Mouse (Mus musculus): ENCODE data around the gene Tmem222. TPM values are rescaled to one million over a fixed set of nuclear protein-coding genes. Genes with fewer than 3 reads are reported as not detected.

Tmem222 gene
- polyA plus RNA-seq, 1 experiment = not detected

- Histone ChIP-seq H3K27ac (ENCODE audit: insufficient read depth, low read depth, low read length) (peak overlapping the region; percentile 78), H3K4me1 (ENCODE audit: control insufficient read depth, insufficient read depth, low read length) (peaks cover 14% of the 10 kb centered on the region), H3K4me3 (ENCODE audit: insufficient read depth, low read depth, low read length) (peak overlapping the region; percentile 85)
- 15% methylated on average over 6 of the region's 6 CpGs for WGBS
- TF ChIP-seq POLR2A (IDR thresholded peaks at IDR 0.05; ENCODE audit: insufficient read depth, low read depth, low read length) (no peak), CTCF (IDR thresholded peaks at IDR 0.05; ENCODE audit: insufficient read depth, low read depth, low read length) (no peak)
Observed at GRCm38 (mm10) chr4:133278067-133278466, 475 bp upstream of the Tmem222 start.

- no peak overlapping the region for H3K27ac ChIP-seq (ENCODE audit: insufficient read depth, low read depth, low read length)
- WGBS = 76% methylated on average over 9 of the region's 9 CpGs
Observed at GRCm38 (mm10) chr4:133270929-133271328, 6.7 kb downstream of the Tmem222 start.

GRCm38 (mm10) chr4:133269596-133269995 is 8.0 kb downstream of the Tmem222 start:
- Histone ChIP-seq H3K4me1 (ENCODE audit: control insufficient read depth, insufficient read depth, low read length) (no peaks in the 10 kb centered on the region), H3K4me3 (ENCODE audit: insufficient read depth, low read depth, low read length) (no peak overlapping the region), H3K27ac (ENCODE audit: insufficient read depth, low read depth, low read length) (no peak overlapping the region)
- WGBS = 86% methylated on average over 3 of the region's 3 CpGs
- no peak for TF ChIP-seq POLR2A (IDR thresholded peaks at IDR 0.05; ENCODE audit: insufficient read depth, low read depth, low read length)
- no peak for TF ChIP-seq CTCF (IDR thresholded peaks at IDR 0.05; ENCODE audit: insufficient read depth, low read depth, low read length)

More at GRCm38 (mm10) chr4:133270929-133271328, 6.7 kb downstream of the Tmem222 start:
- Histone ChIP-seq H3K4me1 (ENCODE audit: control insufficient read depth, insufficient read depth, low read length) (peaks cover 6% of the 10 kb centered on the region), H3K4me3 (ENCODE audit: insufficient read depth, low read depth, low read length) (no peak overlapping the region)
- TF ChIP-seq POLR2A (IDR thresholded peaks at IDR 0.05; ENCODE audit: insufficient read depth, low read depth, low read length) = no peak
- no peak for TF ChIP-seq CTCF (IDR thresholded peaks at IDR 0.05; ENCODE audit: insufficient read depth, low read depth, low read length)

- TF ChIP-seq POLR2A (IDR thresholded peaks at IDR 0.05; ENCODE audit: insufficient read depth, low read depth, low read length) (no peak), CTCF (IDR thresholded peaks at IDR 0.05; ENCODE audit: insufficient read depth, low read depth, low read length) (no peak)
Observed at GRCm38 (mm10) chr4:133268931-133269330, 8.7 kb downstream of the Tmem222 start.

GRCm38 (mm10) chr4:133266248-133266880 is 11.2 kb downstream of the Tmem222 start:
- Histone ChIP-seq H3K4me1 (ENCODE audit: control insufficient read depth, insufficient read depth, low read length) (no peaks in the 10 kb centered on the region), H3K27ac (ENCODE audit: insufficient read depth, low read depth, low read length) (no peak overlapping the region), H3K4me3 (ENCODE audit: insufficient read depth, low read depth, low read length) (no peak overlapping the region)
- 91% methylated on average over 12 of the region's 12 CpGs for WGBS
- TF ChIP-seq CTCF (IDR thresholded peaks at IDR 0.05; ENCODE audit: insufficient read depth, low read depth, low read length) (no peak), POLR2A (IDR thresholded peaks at IDR 0.05; ENCODE audit: insufficient read depth, low read depth, low read length) (no peak)

More at GRCm38 (mm10) chr4:133268931-133269330, 8.7 kb downstream of the Tmem222 start:
- H3K4me1 ChIP-seq (ENCODE audit: control insufficient read depth, insufficient read depth, low read length) = no peaks in the 10 kb centered on the region
- no peak overlapping the region for H3K27ac ChIP-seq (ENCODE audit: insufficient read depth, low read depth, low read length)
- no peak overlapping the region for H3K4me3 ChIP-seq (ENCODE audit: insufficient read depth, low read depth, low read length)
- whole genome bisulfite sequencing = 97% methylated on average over 3 of the region's 3 CpGs

- no peak overlapping the region for H3K4me3 ChIP-seq (ENCODE audit: insufficient read depth, low read depth, low read length)
- H3K4me1 ChIP-seq (ENCODE audit: control insufficient read depth, insufficient read depth, low read length) = no peaks in the 10 kb centered on the region
- H3K27ac ChIP-seq (ENCODE audit: insufficient read depth, low read depth, low read length) = no peak overlapping the region
- TF ChIP-seq CTCF (IDR thresholded peaks at IDR 0.05; ENCODE audit: insufficient read depth, low read depth, low read length) = no peak
- TF ChIP-seq POLR2A (IDR thresholded peaks at IDR 0.05; ENCODE audit: insufficient read depth, low read depth, low read length) = no peak
- 96% methylated on average over 4 of the region's 4 CpGs for WGBS
Observed at GRCm38 (mm10) chr4:133265759-133266158, 11.8 kb downstream of the Tmem222 start.

- Histone ChIP-seq H3K27ac (ENCODE audit: insufficient read depth, low read depth, low read length) (no peak overlapping the region), H3K4me3 (ENCODE audit: insufficient read depth, low read depth, low read length) (no peak overlapping the region), H3K4me1 (ENCODE audit: control insufficient read depth, insufficient read depth, low read length) (no peaks in the 10 kb centered on the region)
- TF ChIP-seq POLR2A (IDR thresholded peaks at IDR 0.05; ENCODE audit: insufficient read depth, low read depth, low read length) = no peak
- WGBS = 98% methylated on average over 3 of the region's 3 CpGs
Observed at GRCm38 (mm10) chr4:133265297-133265696, 12.3 kb downstream of the Tmem222 start.

GRCm38 (mm10) chr4:133264559-133264958 is 13.0 kb downstream of the Tmem222 start:
- H3K4me3 ChIP-seq (ENCODE audit: insufficient read depth, low read depth, low read length) = no peak overlapping the region
- H3K27ac ChIP-seq (ENCODE audit: insufficient read depth, low read depth, low read length) = no peak overlapping the region
- H3K4me1 ChIP-seq (ENCODE audit: control insufficient read depth, insufficient read depth, low read length) = no peaks in the 10 kb centered on the region
- WGBS = 89% methylated on average over 2 of the region's 2 CpGs
- no peak for TF ChIP-seq POLR2A (IDR thresholded peaks at IDR 0.05; ENCODE audit: insufficient read depth, low read depth, low read length)
- TF ChIP-seq CTCF (IDR thresholded peaks at IDR 0.05; ENCODE audit: insufficient read depth, low read depth, low read length) = no peak

GRCm38 (mm10) chr4:133263756-133264155 is 13.8 kb downstream of the Tmem222 start:
- no peaks in the 10 kb centered on the region for H3K4me1 ChIP-seq (ENCODE audit: control insufficient read depth, insufficient read depth, low read length)
- no peak overlapping the region for H3K27ac ChIP-seq (ENCODE audit: insufficient read depth, low read depth, low read length)
- 89% methylated on average over 5 of the region's 5 CpGs for WGBS
- H3K4me3 ChIP-seq (ENCODE audit: insufficient read depth, low read depth, low read length) = no peak overlapping the region
- no peak for TF ChIP-seq POLR2A (IDR thresholded peaks at IDR 0.05; ENCODE audit: insufficient read depth, low read depth, low read length)
- no peak for TF ChIP-seq CTCF (IDR thresholded peaks at IDR 0.05; ENCODE audit: insufficient read depth, low read depth, low read length)

Measured in olfactory bulb, adult 2 months (tissue).